Mouse (Mus musculus): ENCODE measurements around the gene Stag3.

The Stag3 gene

GRCm38 (mm10) chr5:138271232-138271631 is 8.8 kb upstream of the Stag3 start:
- DNase-seq: no peak

- DNase-seq: no peak
Observed at GRCm38 (mm10) chr5:138272409-138272923, 7.6 kb upstream of the Stag3 start, which contains the start of gene Gal3st4. TSS of gene Gal3st4 (minus strand) at chr5:138272840.

GRCm38 (mm10) chr5:138274186-138274585 is 5.9 kb upstream of the Stag3 start:
- no peak for DNase-seq

GRCm38 (mm10) chr5:138275216-138276050 is 4.6 kb upstream of the Stag3 start:
- no peak for DNase-seq

- no peak for DNase-seq
Observed at GRCm38 (mm10) chr5:138277994-138278393, 2.0 kb upstream of the Stag3 start.

- no peak for DNase-seq
Observed at GRCm38 (mm10) chr5:138280425-138280768, 357 bp downstream of the Stag3 start.

GRCm38 (mm10) chr5:138280829-138281228 is 789 bp downstream of the Stag3 start:
- DNase-seq: no peak

- no peak for DNase-seq
Observed at GRCm38 (mm10) chr5:138281798-138282197, 1.8 kb downstream of the Stag3 start.

- DNase-seq: no peak
Observed at GRCm38 (mm10) chr5:138283540-138283939, 3.5 kb downstream of the Stag3 start.

GRCm38 (mm10) chr5:138287861-138288260 is 7.8 kb downstream of the Stag3 start:
- no peak for DNase-seq

- DNase-seq: no peak
Observed at GRCm38 (mm10) chr5:138291638-138292037, 11.6 kb downstream of the Stag3 start.

GRCm38 (mm10) chr5:138294158-138294557 is 14.1 kb downstream of the Stag3 start:
- no peak for DNase-seq

GRCm38 (mm10) chr5:138299613-138300012 is 19.6 kb downstream of the Stag3 start:
- no peak for DNase-seq

- DNase-seq: no peak
Observed at GRCm38 (mm10) chr5:138312795-138313194, 32.8 kb downstream of the Stag3 start.

GRCm38 (mm10) chr5:138341661-138342060 is 61.6 kb downstream of the Stag3 start, which contains the start of gene Pvrig:
TSS of gene Pvrig (plus strand) at chr5:138341961.
- no peak for DNase-seq

- no peak for DNase-seq
Observed at GRCm38 (mm10) chr5:138343216-138343615, 63.2 kb downstream of the Stag3 start.
